Mouse (Mus musculus) ovary, postnatal 10 days (tissue): ENCODE results near the gene Cacnb1.

Source experiments
- DNase-seq: peaks from one replicate; pipeline ENCODE4 v3.0.0; 2022; ENCODE audit warnings: low spot score

The Cacnb1 gene

DNA sequence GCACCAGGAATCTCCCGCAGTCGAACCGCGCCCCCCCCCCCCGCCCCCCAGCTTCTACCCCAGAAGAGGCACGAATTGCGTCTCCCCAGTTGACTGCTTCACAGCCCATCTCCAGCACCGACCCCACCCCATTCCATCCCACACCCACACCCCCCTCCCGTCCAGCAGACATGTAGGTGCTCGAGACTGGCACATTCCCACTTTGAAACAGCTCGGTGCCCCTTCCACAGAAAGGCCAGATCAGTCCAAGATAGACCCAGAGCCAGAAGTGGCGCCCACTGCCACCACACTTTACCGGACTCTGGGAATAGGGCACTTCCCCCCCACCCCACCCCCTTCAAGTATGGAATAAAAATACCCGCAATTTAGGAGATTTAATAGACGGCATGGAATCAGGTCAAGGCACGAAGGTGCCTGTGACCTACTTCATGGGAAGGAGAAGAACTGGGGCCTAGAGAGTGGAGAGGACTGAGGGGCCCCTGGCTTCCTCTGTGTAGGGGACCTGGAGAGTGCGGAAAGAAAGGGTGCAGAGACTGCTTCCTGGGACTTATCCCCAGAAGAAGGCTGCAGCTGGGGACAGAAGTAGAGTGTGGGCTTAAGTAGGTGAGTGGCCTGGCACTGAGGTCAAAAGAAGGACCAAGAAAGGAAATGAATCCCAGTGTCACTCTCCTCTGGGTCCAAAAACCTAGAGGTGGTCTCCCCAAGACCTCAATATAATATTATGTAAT is 35.9 kb downstream of the Cacnb1 start:
- no peak for DNase-seq

- peak; percentile 23 for DNase-seq
Measured at GRCm38 (mm10) chr11:97985727-97986677, 36.8 kb downstream of the Cacnb1 start, which contains the start of gene Plxdc1. TSS of gene Plxdc1 (minus strand) at chr11:97986444.

DNA sequence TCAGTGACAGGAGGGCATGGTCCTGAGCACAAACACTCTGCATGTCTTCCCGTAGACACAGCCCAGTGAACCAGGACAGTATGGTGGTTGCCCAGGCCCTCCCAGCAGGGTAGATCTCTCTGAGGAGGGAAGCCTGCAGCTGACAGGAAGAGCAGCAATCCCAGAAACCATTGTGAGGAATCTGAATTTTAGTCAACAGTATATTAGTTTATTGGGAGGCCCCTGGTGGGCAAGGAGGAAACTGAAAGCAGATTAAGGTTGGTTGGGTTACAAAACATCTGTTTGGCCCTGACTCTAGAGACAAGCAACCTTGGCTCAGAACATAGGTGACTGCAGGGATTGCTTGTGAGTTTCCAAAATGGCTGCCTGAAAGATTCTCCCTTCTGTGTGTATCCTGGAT is 38.9 kb downstream of the Cacnb1 start:
- DNase-seq = no peak

DNA sequence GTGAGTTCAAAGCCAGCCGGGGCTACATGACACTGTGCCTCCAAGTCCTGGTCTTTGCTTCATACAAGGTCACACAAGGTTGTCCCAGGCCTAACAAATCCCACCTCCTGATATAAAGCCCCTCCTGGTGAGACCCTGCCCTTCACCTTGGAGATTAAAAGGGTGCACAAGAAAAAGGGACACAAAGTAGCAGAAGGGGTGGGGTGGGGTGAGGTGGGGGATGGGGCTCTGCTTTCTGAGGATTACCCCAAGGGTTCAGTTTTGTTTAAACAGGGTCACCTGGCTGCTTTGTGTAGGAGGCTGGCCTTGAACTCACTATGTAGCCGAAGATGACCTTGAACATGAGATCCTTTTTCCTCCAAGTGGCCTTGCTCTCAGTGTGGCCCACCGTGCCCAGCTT is 39.3 kb downstream of the Cacnb1 start:
- no peak for DNase-seq

- DNase-seq = no peak
Measured at GRCm38 (mm10) chr11:97982721-97983120, 40.1 kb downstream of the Cacnb1 start.

- peak; percentile 32 for DNase-seq
Measured at GRCm38 (mm10) chr11:97980531-97980966, 42.3 kb downstream of the Cacnb1 start.

- DNase-seq = no peak
Measured at GRCm38 (mm10) chr11:97979824-97980495, 42.9 kb downstream of the Cacnb1 start.

DNA sequence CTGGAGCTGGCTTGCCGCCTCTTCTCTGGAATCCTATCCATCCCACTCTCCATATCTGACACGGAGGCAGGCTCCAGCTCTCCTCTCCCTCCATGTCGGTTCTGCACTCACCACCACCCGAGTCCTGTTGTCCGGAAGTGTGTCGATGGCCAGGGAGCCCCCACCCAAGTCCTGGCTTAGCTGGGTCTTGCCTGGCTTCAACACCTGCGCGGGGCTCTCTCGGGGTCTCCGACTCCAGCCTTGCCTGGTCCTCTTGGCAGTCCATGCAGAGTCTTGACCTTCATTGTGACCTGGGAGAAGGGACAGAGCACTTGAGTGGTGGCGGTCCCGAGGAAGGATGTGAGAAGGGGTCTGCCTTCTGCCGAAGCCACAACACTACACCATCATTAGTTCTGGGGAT is 44.4 kb downstream of the Cacnb1 start:
- no peak for DNase-seq

GRCm38 (mm10) chr11:97977797-97978196 is 45.0 kb downstream of the Cacnb1 start:
- no peak for DNase-seq

DNA sequence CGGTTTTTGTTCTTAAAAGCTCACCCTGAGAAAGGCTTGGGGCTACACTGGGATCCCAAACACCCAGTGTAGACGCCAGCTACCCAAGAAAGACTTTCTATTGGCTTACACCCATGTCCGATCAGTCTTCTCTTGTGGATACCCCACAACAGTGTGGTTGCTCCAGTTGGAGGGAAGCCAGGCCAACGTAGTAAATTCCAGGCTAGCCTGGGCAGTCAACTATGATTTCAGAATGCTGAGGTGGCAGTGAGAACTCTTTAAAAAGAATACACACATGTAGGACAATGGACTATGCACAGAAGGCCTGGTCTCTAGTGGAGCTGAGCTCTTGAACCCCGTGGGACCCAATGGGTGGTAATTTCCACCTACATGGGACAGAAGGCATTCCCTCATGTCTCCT is 48.1 kb downstream of the Cacnb1 start:
- DNase-seq = no peak

- no peak for DNase-seq
Measured at GRCm38 (mm10) chr11:97974141-97974540, 48.7 kb downstream of the Cacnb1 start.

- DNase-seq = no peak
Measured at GRCm38 (mm10) chr11:97972434-97972833, 50.4 kb downstream of the Cacnb1 start.

- no peak for DNase-seq
Measured at GRCm38 (mm10) chr11:97971232-97971631, 51.6 kb downstream of the Cacnb1 start.

- no peak for DNase-seq
Measured at GRCm38 (mm10) chr11:97970771-97971170, 52.1 kb downstream of the Cacnb1 start.

GRCm38 (mm10) chr11:97968385-97968784 is 54.4 kb downstream of the Cacnb1 start:
- no peak for DNase-seq

GRCm38 (mm10) chr11:97967114-97967513 is 55.7 kb downstream of the Cacnb1 start:
- DNase-seq = no peak

DNA sequence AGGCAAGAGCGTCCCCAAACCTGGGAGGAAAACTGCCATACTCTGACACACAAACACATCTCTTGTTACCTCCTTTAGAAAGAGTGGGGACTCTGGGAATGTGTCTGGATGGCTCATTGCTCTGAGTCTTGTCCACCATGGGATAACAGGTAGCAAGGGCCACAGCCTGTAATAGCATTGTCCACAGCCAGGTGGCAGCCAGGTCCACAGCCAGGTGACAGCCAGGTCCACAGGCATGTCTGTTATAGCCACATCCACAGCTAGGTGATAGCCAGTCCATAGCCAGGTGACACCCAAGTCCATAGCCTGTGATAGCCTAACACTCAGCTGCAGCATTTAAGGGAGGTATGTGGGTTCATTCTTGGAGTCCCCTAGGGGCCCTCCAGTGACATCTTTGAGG is 61.9 kb downstream of the Cacnb1 start:
- DNase-seq = no peak

DNA sequence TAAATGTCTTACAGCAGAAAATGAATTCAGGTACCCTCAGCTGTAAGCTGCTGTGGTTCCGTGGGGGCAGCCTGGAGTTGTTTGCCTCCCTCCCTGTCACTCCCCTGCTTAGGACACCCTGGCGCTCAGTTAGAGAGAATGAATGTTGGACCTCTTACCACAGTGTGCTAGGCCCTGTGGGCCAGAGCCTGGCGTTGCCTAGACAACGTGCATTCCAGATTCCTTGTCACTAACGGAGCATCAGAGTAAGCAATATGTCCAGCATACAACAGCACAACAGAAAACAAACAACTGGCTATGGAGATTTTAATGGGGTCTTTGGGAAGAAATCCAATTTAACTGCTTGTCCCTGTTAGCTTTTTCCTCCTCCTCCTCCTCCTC is 63.5 kb downstream of the Cacnb1 start:
- DNase-seq = no peak

- no peak for DNase-seq
Measured at GRCm38 (mm10) chr11:97958641-97959299, 64.1 kb downstream of the Cacnb1 start.

GRCm38 (mm10) chr11:97956905-97957560 is 65.8 kb downstream of the Cacnb1 start:
- DNase-seq = no peak

- DNase-seq = no peak
Measured at GRCm38 (mm10) chr11:97955915-97956314, 66.9 kb downstream of the Cacnb1 start.
